Mouse (Mus musculus) neural tube, embryonic 12.5 days (tissue): Measurements from ENCODE around the gene Prss58. TPM values are rescaled to one million over a fixed set of nuclear protein-coding genes. Genes with fewer than 3 reads are reported as not detected.

Experiments used
- ATAC-seq: fragments of 200-750 bp; cut with Nextera tagmentation; 2 replicates; pipeline ENCODE4 v1.8.0; 2017; ENCODE audit warnings: low read depth, mild to moderate bottlenecking, moderate TSS enrichment, moderate library complexity; ENCODE audit not compliant: low FRiP score
- H3K27ac ChIP-seq: fragments of 300-500 bp; sonication (generic); 2 replicates; pipeline ENCODE4 v1.5.1; 2016
- H3K27me3 ChIP-seq: fragments of 300-500 bp; sonication (generic); replicated peaks from 2 replicates; pipeline ENCODE4 v1.6.1; 2016; ENCODE audit warnings: mild to moderate bottlenecking
- H3K36me3 ChIP-seq: fragments of 300-500 bp; sonication (generic); 2 replicates; pipeline ENCODE4 v1.6.1; 2016; ENCODE audit warnings: mild to moderate bottlenecking
- H3K4me1 ChIP-seq: fragments of 300-500 bp; sonication (generic); 2 replicates; pipeline ENCODE4 v1.6.1; 2016
- H3K4me2 ChIP-seq: fragments of 300-500 bp; sonication (generic); replicated peaks from 2 replicates; pipeline ENCODE4 v1.6.1; 2016; ENCODE audit warnings: mild to moderate bottlenecking
- H3K4me3 ChIP-seq: fragments of 300-500 bp; sonication (generic); 2 replicates; pipeline ENCODE4 v1.5.1; 2016
- H3K9ac ChIP-seq: fragments of 300-500 bp; sonication (generic); 2 replicates; pipeline ENCODE4 v1.6.1; 2016; ENCODE audit warnings: mild to moderate bottlenecking
- H3K9me3 ChIP-seq: fragments of 300-500 bp; sonication (generic); 2 replicates; pipeline ENCODE4 v1.6.1; 2016; ENCODE audit warnings: mild to moderate bottlenecking
- WGBS: fragments of 180-500 bp; shearing (Covaris S2); methylation state at CpG from one replicate; pipeline ENCODE4 v1.1.7; 2016; 5-methylcytosine and 5-hydroxymethylcytosine counted together
- polyA plus RNA-seq: library from polyadenylated mRNA; unstranded; fragments of >200 nt; fragmentation: Nextera tagmentation; extraction: Ambion mirVana; gene quantifications from 2 replicates; pipeline ENCODE4 v1.2.1, GENCODE M21; 2016

The Prss58 gene
- polyA plus RNA-seq: not detected in 2 replicates

DNA sequence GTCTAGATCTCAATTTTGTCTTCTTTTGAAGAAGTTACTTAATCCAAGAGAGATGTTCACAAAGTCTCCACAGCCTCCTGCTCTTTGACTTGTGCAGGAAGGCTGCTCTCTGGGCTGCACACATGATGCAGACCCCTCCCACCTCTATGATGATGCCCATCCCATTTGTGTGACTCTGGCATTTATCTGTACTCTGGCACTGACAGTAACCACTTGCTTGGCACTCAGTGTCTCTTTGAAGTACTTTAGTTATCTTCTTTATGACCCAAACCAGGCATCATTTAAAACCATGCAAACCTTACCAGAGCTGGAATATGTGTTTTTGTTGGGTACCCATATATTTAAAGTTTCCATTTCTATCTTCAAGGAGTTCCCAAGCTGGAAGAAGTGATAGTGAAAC lies at the start of gene Prss58:
Gene Prss58, minus strand, starts transcription at position 101 of the 400 bp plus-strand sequence.
- no peaks in the 10 kb centered on the region for H3K27me3 ChIP-seq
- H3K9me3 ChIP-seq: no peaks in the 10 kb centered on the region
- H3K4me2 ChIP-seq: no peak within 1 kb of the TSS
- H3K27ac ChIP-seq: no peak within 1 kb of the TSS
- H3K36me3 ChIP-seq: no peaks in the 10 kb centered on the region
- H3K9ac ChIP-seq: no peak within 1 kb of the TSS
- H3K4me3 ChIP-seq: no peak within 1 kb of the TSS
- ATAC-seq: no peak
- no peaks in the 10 kb centered on the region for H3K4me1 ChIP-seq

GRCm38 (mm10) chr6:40940457-40940856 lies 40.3 kb upstream of the Prss58 start, which contains the start of gene 1700074P13Rik:
TSS of gene 1700074P13Rik (minus strand) at chr6:40940557.
- no peaks in the 10 kb centered on the region for H3K27me3 ChIP-seq
- WGBS: 93% methylated on average over 10 of the region's 10 CpGs
- no peaks in the 10 kb centered on the region for H3K4me1 ChIP-seq
- H3K9ac ChIP-seq: no peak within 1 kb of the TSS
- no peak within 1 kb of the TSS for H3K4me3 ChIP-seq
- no peak within 1 kb of the TSS for H3K4me2 ChIP-seq
- no peak for ATAC-seq
- no peaks in the 10 kb centered on the region for H3K36me3 ChIP-seq
- H3K27ac ChIP-seq: no peak within 1 kb of the TSS
- no peaks in the 10 kb centered on the region for H3K9me3 ChIP-seq

DNA sequence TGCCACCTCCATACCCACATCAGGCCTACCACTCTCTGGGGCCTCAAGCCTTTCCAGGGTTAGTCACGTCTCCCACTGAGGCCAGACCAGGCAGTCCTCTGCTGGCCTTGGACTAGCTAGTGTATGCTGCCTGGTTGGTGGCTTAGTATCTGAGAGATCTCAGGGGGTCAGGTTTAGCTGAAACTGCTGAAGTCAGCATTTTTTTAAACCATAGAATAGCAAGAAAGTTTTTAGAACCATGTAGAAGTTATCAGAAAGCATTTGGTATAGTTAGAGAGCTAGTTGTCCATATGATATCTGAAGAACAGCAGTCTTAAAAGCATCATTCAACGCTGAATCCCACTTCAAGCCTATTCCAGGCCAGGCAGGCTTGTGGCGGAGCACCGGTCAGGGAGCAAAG lies 19.8 kb upstream of the Prss58 start:
- Histone ChIP-seq H3K9me3 (no peaks in the 10 kb centered on the region), H3K27me3 (no peaks in the 10 kb centered on the region), H3K27ac (no peak overlapping the region), H3K4me1 (no peaks in the 10 kb centered on the region), H3K9ac (no peak overlapping the region), H3K4me2 (no peak overlapping the region), H3K4me3 (no peak overlapping the region), H3K36me3 (no peaks in the 10 kb centered on the region)
- WGBS: 90% methylated on average over 4 of the region's 4 CpGs
- no peak for ATAC-seq

GRCm38 (mm10) chr6:40894716-40895115 lies 5.5 kb downstream of the Prss58 start:
- no peak for ATAC-seq
- Histone ChIP-seq H3K4me1 (no peaks in the 10 kb centered on the region), H3K36me3 (no peaks in the 10 kb centered on the region), H3K27me3 (no peaks in the 10 kb centered on the region), H3K27ac (no peak overlapping the region), H3K4me3 (no peak overlapping the region), H3K9ac (no peak overlapping the region), H3K9me3 (no peaks in the 10 kb centered on the region), H3K4me2 (no peak overlapping the region)
- WGBS: 93% methylated on average over 1 of the region's 1 CpGs

DNA sequence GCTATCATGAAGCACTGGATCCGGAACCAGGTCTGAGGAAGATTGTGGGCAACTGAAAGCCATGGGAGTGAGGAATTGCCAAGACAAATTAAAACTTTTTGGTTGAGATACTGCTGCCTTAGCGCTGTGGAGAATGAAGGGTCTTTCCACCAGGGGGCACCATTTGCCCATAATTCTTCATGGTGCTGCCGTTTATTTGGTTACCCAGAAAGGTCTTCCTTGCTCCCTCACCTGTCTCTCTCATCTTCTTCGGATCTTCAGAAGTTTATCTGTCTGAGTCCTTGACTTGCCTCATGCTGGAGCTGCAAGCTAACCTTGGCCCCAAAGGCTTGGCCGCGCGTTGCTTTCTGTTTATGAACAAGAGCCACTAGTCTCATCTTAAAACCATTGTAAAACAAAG lies 6.6 kb downstream of the Prss58 start:
- no peak overlapping the region for H3K4me3 ChIP-seq
- H3K27ac ChIP-seq: no peak overlapping the region
- H3K4me1 ChIP-seq: no peaks in the 10 kb centered on the region
- no peak for ATAC-seq
- no peak overlapping the region for H3K9ac ChIP-seq
- no peak overlapping the region for H3K4me2 ChIP-seq
- WGBS: 44% methylated on average over 7 of the region's 7 CpGs
- H3K9me3 ChIP-seq: no peaks in the 10 kb centered on the region
- no peaks in the 10 kb centered on the region for H3K27me3 ChIP-seq
- H3K36me3 ChIP-seq: no peaks in the 10 kb centered on the region

GRCm38 (mm10) chr6:40891754-40892153 lies 8.4 kb downstream of the Prss58 start:
- Histone ChIP-seq H3K27ac (no peak overlapping the region), H3K27me3 (no peaks in the 10 kb centered on the region), H3K9me3 (no peaks in the 10 kb centered on the region), H3K4me2 (no peak overlapping the region), H3K36me3 (no peaks in the 10 kb centered on the region), H3K9ac (no peak overlapping the region), H3K4me1 (no peaks in the 10 kb centered on the region), H3K4me3 (no peak overlapping the region)
- ATAC-seq: no peak
- WGBS: 97% methylated on average over 4 of the region's 4 CpGs

DNA sequence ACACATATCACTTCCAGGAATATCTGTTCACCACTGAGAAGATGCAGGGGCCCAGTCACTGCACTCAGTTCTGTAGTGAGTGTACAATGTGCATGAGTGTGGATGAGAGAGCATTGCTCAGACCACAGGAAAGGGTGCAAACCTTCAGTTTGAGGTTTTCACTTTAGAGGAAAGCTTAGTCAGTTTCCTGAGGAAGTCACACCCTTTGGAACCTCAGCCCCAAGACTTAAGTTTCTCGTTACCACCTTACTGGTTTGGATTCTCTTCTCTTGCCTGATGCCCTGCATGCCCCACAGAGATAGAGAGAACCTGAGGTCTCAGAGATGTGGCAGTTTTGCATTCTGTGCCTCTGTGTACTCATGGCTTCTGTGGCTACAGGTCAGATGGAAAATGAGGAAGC lies 9.2 kb downstream of the Prss58 start:
- Histone ChIP-seq H3K36me3 (no peaks in the 10 kb centered on the region), H3K9me3 (no peaks in the 10 kb centered on the region), H3K4me1 (no peaks in the 10 kb centered on the region), H3K27ac (no peak overlapping the region), H3K4me2 (no peak overlapping the region), H3K9ac (no peak overlapping the region), H3K27me3 (no peaks in the 10 kb centered on the region), H3K4me3 (no peak overlapping the region)
- WGBS: 77% methylated on average over 1 of the region's 1 CpGs
- ATAC-seq: no peak

DNA sequence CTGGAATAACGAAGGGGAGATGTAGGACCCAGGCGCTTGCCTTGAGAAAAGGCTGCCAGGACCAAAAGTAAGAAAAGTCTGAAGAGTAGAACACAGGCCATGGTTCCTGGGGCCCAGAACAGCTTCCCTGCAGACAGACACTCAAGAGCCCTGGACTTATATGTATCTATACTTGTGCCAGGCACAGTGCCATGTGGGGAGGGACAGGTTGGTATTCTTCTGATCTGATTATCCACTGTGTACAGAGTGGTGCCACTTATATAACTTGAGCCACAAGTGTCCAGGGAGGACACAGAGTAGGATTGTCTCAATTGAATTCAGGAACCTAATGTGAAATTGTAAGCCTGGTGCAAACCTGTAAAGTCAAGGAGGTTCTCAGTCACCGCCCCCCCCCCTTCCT lies 12.8 kb downstream of the Prss58 start, which contains the start of gene Moxd2:
Gene Moxd2, minus strand, starts transcription at position 101 of the 400 bp plus-strand sequence.
- Histone ChIP-seq H3K9me3 (no peaks in the 10 kb centered on the region), H3K4me1 (no peaks in the 10 kb centered on the region), H3K27ac (no peak within 1 kb of the TSS), H3K4me2 (no peak within 1 kb of the TSS), H3K4me3 (no peak within 1 kb of the TSS), H3K27me3 (no peaks in the 10 kb centered on the region), H3K9ac (no peak within 1 kb of the TSS), H3K36me3 (no peaks in the 10 kb centered on the region)
- 94% methylated on average over 3 of the region's 3 CpGs for WGBS
- no peak for ATAC-seq

GRCm38 (mm10) chr6:40845283-40845682 lies 54.9 kb downstream of the Prss58 start:
- H3K9me3 ChIP-seq: no peaks in the 10 kb centered on the region
- no peak overlapping the region for H3K27ac ChIP-seq
- H3K27me3 ChIP-seq: no peaks in the 10 kb centered on the region
- no peak overlapping the region for H3K4me2 ChIP-seq
- no peaks in the 10 kb centered on the region for H3K36me3 ChIP-seq
- no peaks in the 10 kb centered on the region for H3K4me1 ChIP-seq
- H3K4me3 ChIP-seq: no peak overlapping the region
- ATAC-seq: no peak
- H3K9ac ChIP-seq: no peak overlapping the region

Other genes starting within 250 kb of the Prss58 start
- gene Moxd2, start 12.9 kb downstream of the Prss58 start, polyA plus RNA-seq: not detected in 2 replicates
- gene 1700074P13Rik, start 40.2 kb upstream of the Prss58 start, polyA plus RNA-seq: not detected in 2 replicates
- not detected in 2 replicates for gene Gm4744, start 51.5 kb upstream of the Prss58 start, polyA plus RNA-seq
- not detected in 2 replicates for gene 1810009J06Rik, start 64.4 kb upstream of the Prss58 start, polyA plus RNA-seq
- gene Gm2663, start 99.1 kb upstream of the Prss58 start, polyA plus RNA-seq: not detected in 2 replicates
- gene 2210010C04Rik, start 135.1 kb upstream of the Prss58 start, polyA plus RNA-seq: not detected in 2 replicates